Mouse (Mus musculus): Measurements from ENCODE around the gene Nars2. TPM values are rescaled to one million over a fixed set of nuclear protein-coding genes. Genes with fewer than 3 reads are reported as not detected.

Gene Nars2
- 28.0 and 30.0 TPM in 2 replicates for polyA plus RNA-seq (2016; fragmentation: Nextera tagmentation; extraction: Ambion mirVana)

DNA sequence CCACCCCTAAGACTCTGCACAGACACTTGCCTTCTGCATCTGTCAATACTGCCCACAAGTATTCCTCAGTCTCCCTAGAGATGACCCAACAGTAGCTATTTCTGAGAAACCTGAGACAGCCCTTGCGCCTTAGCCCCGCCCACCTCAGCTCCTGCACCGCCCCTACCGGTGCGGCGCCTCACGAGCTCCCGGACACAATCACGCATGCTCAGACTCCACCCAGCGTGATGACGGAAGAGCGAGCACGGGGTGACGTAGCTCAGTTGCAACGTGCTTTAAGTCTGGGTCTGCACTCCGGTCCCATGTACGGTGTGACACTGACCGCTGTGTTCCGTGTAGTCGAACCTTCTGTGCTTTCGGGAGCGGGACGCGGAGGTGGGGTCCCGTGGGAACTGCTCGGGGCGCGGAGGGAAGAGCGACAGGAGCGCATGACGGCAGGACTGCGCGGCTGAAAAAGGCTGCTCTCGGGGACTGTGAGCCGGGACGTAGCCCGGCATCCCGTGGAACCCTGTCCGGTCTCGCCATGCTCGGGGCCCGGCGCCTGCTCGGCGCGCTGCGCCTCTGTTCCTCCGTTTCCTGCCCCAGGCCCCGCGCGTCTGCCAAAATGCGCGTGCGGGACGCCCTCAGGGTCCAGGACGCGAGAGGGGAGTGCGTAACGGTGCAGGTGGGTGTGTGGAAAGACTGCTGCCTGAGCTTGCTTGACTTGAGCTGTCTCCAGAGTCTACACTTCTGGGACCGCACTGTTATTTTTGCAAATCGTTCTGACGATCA lies at the start of gene Nars2:
Gene Nars2 (plus strand): TSS at position 225 of the 771 bp plus-strand sequence.
- Histone ChIP-seq H3K9me3 (no peaks in the 10 kb centered on the region), H3K4me3 (peak within 1 kb of the TSS; percentile 85), H3K36me3 (replicated peaks) (peaks cover 7% of the 10 kb centered on the region), H3K27me3 (ENCODE audit: poor library complexity, severe bottlenecking) (no peaks in the 10 kb centered on the region; the same call in 1 of the 2 replicates), H3K4me1 (peaks cover 30% of the 10 kb centered on the region), H3K27ac (peak within 1 kb of the TSS; percentile 90)
- DNase-seq (ENCODE audit: extremely low spot score, low spot score) = peak; percentile 93
- under 1% methylated on average over 62 of the region's 62 CpGs for WGBS

DNA sequence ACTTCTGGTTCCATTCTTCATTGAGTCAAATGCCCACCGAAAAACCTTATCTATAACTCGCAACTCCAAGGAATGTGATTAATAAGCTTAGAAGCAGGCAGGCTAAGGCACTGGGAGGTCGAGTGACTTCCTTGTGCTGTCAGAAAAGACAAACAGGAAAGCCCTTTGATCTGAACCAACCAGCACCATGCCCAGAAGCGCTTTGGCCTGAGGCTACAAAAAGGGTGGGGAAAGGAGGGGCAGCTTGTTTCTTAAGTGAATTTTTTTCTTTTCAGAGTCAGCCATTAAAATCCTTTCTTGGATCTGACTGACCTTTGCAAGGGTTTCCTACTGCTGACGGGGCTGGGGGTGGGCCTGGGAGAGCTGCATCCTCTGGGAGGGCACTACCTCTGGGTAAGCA lies 49.1 kb upstream of the Nars2 start:
- WGBS = 63% methylated on average over 5 of the region's 5 CpGs

DNA sequence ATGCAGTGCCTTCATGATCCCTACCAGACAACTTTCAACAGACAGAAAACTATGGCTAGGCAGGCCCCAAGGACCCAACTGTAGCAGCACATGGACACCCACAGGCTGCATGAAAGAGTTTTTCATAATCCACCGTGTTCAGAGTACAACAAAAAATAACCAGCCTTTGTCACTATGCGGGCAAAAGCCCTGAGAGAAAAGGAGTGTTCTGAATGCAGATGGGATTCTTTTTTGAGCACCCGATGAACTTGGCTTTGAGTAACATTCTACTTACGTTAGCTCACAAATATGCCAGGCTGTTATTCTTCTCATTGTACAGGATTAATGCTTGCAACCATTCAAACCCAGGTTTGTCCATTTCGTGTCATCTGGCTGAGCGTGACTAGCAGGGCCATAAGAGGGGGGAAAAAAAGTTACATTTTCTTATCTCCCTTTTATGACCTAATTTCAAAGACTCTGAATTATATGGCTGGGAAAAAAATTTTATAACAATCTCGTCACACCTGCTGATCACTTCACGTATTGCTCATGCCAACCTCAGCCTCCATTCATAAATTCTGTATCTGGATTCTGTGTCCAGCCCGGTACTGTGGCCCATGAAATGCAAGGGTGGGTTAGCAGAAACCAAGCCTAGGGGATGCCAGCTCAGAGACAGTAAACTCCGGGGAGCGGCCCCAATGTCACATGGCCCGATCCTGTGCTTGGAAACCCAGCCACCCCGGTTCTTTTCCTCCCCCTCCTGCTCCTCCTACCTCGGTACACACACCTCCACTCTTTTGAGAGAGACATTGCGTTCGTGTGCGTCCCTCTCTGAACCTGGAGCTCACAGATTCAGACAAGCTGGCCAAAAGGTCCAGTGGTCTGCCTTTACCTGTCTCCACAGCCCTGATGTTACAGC lies 48.0 kb upstream of the Nars2 start:
- Histone ChIP-seq H3K36me3 (replicated peaks) (peaks cover 81% of the 10 kb centered on the region), H3K4me1 (peaks cover 41% of the 10 kb centered on the region), H3K27ac (0 out of 2 replicates have a peak overlapping the region, but pooled peaks have one; percentile 31), H3K4me3 (no peak overlapping the region), H3K9me3 (no peaks in the 10 kb centered on the region), H3K27me3 (ENCODE audit: poor library complexity, severe bottlenecking) (no peaks in the 10 kb centered on the region)
- DNase-seq (ENCODE audit: extremely low spot score, low spot score) = no peak
- whole genome bisulfite sequencing = 91% methylated on average over 17 of the region's 17 CpGs

More for the DNA sequence above, 49.1 kb upstream of the Nars2 start:
- peaks cover 30% of the 10 kb centered on the region for H3K4me1 ChIP-seq
- no peaks in the 10 kb centered on the region for H3K9me3 ChIP-seq
- H3K27me3 ChIP-seq (ENCODE audit: poor library complexity, severe bottlenecking) = no peaks in the 10 kb centered on the region
- no peak for DNase-seq (ENCODE audit: extremely low spot score, low spot score)
- peaks cover 84% of the 10 kb centered on the region for H3K36me3 ChIP-seq (replicated peaks)
- peak overlapping the region; percentile 31; the same call in 1 of the 2 replicates for H3K27ac ChIP-seq
- H3K4me3 ChIP-seq = no peak overlapping the region

DNA sequence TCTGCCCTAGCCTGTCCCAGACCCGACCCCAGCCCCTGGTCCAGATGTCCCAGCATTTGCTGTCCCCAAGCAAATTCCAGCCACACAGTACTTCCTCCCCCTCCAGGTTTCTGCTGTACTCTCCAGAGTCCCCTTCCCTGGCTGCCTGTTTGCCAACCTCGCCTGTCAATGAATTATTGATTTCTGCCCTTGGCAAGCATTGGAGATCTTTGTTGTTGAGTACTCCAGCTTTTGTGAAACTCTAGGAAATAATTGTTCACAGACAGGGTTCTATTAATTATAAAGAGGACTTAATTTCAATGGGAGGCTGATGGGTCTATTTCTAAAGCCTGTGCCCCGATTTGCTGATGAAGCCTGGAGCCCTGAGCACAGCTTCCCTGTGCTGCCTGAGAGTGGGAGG lies 46.9 kb upstream of the Nars2 start:
- H3K27ac ChIP-seq = no peak overlapping the region
- 75% methylated on average over 3 of the region's 3 CpGs for WGBS

DNA sequence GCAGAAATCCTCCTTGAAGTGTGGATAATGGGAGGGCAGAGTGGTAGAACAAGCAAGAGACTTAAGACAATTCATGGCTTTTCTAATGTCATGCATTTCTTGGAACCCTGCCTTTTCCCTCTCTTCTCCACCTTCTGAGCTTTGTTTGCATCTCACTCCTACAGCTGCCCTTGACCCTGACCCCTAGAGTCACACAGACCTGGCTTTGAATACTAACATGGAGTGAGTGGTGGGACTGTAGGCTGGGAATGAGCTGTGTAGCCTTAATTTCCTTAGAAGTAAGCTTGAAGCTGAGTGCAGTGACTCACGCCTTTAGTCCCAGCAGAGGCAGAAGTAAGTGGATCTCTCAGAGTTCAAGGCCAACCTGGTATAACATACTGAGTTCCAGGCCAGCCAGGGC lies 46.4 kb upstream of the Nars2 start:
- peaks cover 69% of the 10 kb centered on the region for H3K36me3 ChIP-seq (replicated peaks)
- no peaks in the 10 kb centered on the region for H3K27me3 ChIP-seq (ENCODE audit: poor library complexity, severe bottlenecking)
- 76% methylated on average over 1 of the region's 1 CpGs for WGBS
- DNase-seq (ENCODE audit: extremely low spot score, low spot score) = no peak
- H3K27ac ChIP-seq = no peak overlapping the region
- H3K4me1 ChIP-seq = peaks cover 55% of the 10 kb centered on the region
- H3K4me3 ChIP-seq = no peak overlapping the region
- no peaks in the 10 kb centered on the region for H3K9me3 ChIP-seq

More for the DNA sequence above, 46.9 kb upstream of the Nars2 start:
- DNase-seq (ENCODE audit: extremely low spot score, low spot score) = no peak
- Histone ChIP-seq H3K4me1 (peaks cover 50% of the 10 kb centered on the region), H3K4me3 (no peak overlapping the region), H3K36me3 (replicated peaks) (peaks cover 72% of the 10 kb centered on the region), H3K27me3 (ENCODE audit: poor library complexity, severe bottlenecking) (no peaks in the 10 kb centered on the region), H3K9me3 (no peaks in the 10 kb centered on the region)

DNA sequence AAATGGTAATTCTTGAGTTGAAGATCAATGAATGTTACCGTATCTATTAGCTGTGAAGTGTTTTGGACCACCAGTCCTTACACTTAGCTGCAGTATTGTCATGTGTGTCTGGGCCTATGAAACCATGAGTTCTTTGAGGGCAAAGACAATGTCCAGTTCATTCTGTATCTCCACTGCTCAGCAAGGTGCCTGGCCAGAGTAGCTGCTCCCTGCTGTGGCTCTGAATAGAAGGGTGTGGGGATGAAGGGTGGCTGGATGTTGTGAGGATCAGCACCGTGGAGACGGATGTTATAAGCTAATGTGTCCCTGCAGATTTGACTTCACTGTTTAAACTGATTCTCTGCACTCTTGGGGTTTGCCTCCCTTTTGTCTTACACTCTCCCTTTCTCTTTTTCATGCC lies 45.9 kb upstream of the Nars2 start:
- Histone ChIP-seq H3K4me1 (peaks cover 60% of the 10 kb centered on the region), H3K27ac (no peak overlapping the region), H3K27me3 (ENCODE audit: poor library complexity, severe bottlenecking) (no peaks in the 10 kb centered on the region), H3K36me3 (replicated peaks) (peaks cover 64% of the 10 kb centered on the region), H3K4me3 (no peak overlapping the region), H3K9me3 (no peaks in the 10 kb centered on the region)
- WGBS = 60% methylated on average over 3 of the region's 3 CpGs
- DNase-seq (ENCODE audit: extremely low spot score, low spot score) = no peak

DNA sequence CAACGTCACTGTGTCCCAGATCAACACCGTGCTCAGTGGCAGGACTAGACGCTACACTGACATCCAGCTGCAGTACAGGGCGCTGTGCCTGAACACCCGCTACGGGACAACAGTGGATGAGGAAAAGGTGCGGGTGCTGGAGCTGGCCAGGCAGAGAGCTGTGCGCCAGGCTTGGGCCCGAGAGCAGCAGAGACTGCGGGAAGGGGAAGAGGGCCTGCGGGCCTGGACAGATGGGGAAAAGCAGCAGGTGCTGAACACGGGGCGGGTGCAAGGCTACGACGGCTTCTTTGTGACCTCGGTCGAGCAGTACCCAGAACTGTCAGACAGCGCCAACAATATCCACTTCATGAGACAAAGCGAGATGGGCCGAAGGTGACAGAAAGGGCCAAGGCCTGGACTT lies 45.1 kb upstream of the Nars2 start:
- Histone ChIP-seq H3K27me3 (ENCODE audit: poor library complexity, severe bottlenecking) (no peaks in the 10 kb centered on the region), H3K27ac (no peak overlapping the region), H3K4me1 (peaks cover 68% of the 10 kb centered on the region), H3K36me3 (replicated peaks) (peaks cover 58% of the 10 kb centered on the region), H3K4me3 (no peak overlapping the region), H3K9me3 (no peaks in the 10 kb centered on the region)
- DNase-seq (ENCODE audit: extremely low spot score, low spot score) = no peak
- WGBS = 90% methylated on average over 20 of the region's 20 CpGs

DNA sequence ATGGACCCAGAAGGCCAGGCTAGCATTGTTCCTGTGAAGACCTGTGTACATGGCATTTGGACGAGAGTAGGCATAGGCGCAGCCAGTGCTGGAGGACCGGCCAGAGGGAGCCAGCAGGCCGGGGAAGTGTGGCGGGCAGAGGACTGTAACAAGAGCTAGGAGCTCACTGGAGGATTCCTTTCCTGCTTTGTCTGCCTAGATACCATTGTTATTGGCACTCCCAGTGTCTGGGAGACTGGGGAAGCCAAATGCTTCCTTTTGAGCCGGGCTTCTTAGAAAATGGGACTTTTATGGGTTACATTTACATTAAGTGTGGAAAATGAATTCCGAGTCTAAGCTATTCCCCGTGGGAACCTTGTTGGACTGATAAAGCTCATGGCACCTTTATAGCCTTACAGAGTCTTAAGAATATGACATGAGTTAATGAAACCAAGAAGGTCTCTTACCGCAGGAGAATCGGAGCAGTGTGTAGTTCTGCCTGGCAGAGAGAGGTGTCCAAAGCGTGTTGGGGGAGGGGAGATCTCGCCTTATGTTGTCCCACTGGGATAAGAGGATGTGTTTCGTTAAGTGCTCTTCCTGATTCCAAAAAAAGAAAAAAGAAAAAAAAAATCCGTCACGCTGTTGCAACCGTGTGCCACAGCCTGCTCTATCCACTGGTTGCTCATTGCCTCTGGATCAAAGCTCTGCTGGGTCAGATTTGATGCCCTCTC lies 43.2 kb upstream of the Nars2 start:
- H3K36me3 ChIP-seq (replicated peaks) = peaks cover 39% of the 10 kb centered on the region
- DNase-seq (ENCODE audit: extremely low spot score, low spot score) = no peak
- WGBS = 79% methylated on average over 16 of the region's 16 CpGs
- H3K4me1 ChIP-seq = peaks cover 62% of the 10 kb centered on the region
- H3K9me3 ChIP-seq = no peaks in the 10 kb centered on the region
- no peak overlapping the region for H3K4me3 ChIP-seq
- peaks cover 10% of the 10 kb centered on the region; the same call in 1 of the 2 replicates for H3K27me3 ChIP-seq (ENCODE audit: poor library complexity, severe bottlenecking)
- H3K27ac ChIP-seq = peak overlapping the region; percentile 61; the same call in 1 of the 2 replicates

DNA sequence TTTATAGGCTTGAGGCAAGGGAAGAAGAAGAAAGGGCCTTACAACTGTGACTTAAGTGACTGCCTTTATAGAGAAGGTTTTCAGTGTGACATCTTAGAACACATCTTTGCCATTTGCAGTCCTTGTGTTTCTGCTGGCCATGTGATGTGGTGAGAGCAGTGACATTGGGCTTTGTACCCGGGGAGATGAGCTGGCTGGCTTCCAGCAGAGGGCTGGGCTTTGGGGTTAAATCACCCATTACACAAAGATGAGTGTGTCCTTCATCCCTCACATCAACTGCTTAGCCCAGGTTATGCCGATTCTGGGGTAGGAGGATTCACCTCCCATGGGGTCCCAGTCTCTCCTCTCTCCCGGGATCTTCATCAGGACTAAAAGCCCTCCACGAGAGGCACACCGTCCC lies 41.4 kb upstream of the Nars2 start:
- Histone ChIP-seq H3K27me3 (ENCODE audit: poor library complexity, severe bottlenecking) (peaks cover 25% of the 10 kb centered on the region), H3K4me3 (no peak overlapping the region), H3K4me1 (peaks cover 55% of the 10 kb centered on the region), H3K9me3 (no peaks in the 10 kb centered on the region), H3K27ac (peak overlapping the region; percentile 25; the same call in 1 of the 2 replicates), H3K36me3 (replicated peaks) (peaks cover 27% of the 10 kb centered on the region)
- 89% methylated on average over 5 of the region's 5 CpGs for WGBS
- no peak for DNase-seq (ENCODE audit: extremely low spot score, low spot score)

DNA sequence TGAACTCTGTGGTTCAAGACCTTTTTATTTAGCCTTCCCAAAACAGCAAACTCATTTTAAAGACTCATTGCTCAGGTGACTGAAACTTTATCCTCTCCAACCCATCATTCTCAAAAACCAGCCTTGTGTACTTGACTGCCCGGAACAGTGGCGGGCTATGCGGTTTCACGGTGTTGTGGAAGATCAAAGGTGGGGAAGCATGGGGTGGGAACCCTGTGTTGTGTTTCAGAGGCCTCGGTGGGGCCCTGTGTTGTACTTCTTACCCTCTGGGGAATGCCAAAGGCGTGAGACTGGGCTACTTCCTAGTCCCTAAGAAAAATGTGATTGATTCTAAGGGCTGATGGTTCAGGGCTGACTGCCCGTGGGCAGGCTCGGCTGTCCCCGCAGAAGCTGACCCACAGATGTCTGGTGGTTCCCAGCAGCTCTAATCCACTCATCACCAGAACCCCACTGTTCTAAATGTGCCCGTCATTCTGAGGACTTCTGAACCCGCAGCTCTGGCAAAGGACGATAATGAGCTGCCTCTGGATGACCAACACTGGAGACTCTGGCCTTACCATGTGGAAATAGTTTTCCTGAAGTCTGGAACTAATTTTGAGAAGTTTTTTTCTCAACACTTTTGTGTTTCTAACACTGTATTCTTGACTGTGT lies 40.9 kb upstream of the Nars2 start:
- Histone ChIP-seq H3K27me3 (ENCODE audit: poor library complexity, severe bottlenecking) (peaks cover 31% of the 10 kb centered on the region), H3K4me1 (peaks cover 49% of the 10 kb centered on the region), H3K27ac (peak overlapping the region; percentile 15; the same call in 1 of the 2 replicates), H3K4me3 (no peak overlapping the region), H3K9me3 (no peaks in the 10 kb centered on the region), H3K36me3 (replicated peaks) (peaks cover 24% of the 10 kb centered on the region)
- DNase-seq (ENCODE audit: extremely low spot score, low spot score) = no peak
- 62% methylated on average over 12 of the region's 12 CpGs for WGBS

DNA sequence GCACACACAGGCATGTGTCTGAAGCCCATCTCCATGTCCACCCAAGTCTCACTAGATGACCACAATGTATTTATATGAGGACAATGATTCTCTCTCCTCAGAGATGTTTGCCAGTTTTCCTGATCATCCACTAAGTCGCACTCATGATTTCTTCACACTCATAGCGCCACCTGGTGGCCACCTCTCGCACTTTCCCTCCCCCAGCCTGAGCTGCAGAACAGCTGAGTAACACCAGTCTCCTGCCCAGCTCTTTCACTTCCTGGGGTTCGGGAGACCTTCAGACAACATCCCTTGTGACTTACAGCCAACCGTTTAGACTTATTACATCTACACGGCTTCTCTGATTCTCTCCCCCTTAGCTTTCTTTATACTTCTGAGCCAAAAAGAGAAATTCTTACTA lies 37.3 kb upstream of the Nars2 start:
- no peaks in the 10 kb centered on the region for H3K36me3 ChIP-seq (replicated peaks)
- no peak overlapping the region for H3K4me3 ChIP-seq
- peaks cover 29% of the 10 kb centered on the region for H3K4me1 ChIP-seq
- peak; percentile 88 for DNase-seq (ENCODE audit: extremely low spot score, low spot score)
- WGBS = 14% methylated on average over 6 of the region's 6 CpGs
- peaks cover 42% of the 10 kb centered on the region for H3K27me3 ChIP-seq (ENCODE audit: poor library complexity, severe bottlenecking)
- no peak overlapping the region for H3K27ac ChIP-seq
- H3K9me3 ChIP-seq = no peaks in the 10 kb centered on the region

Data from forebrain, embryonic 10.5 days (tissue).